Mouse (Mus musculus) T-helper 17 cell (primary cell): ENCODE measurements at regions not wholly inside any gene's neighbourhood (a gene's known extent, or its start where the extent isn't known, plus 50 kb on each side); places are given as distances from the start of the nearest gene placed in this dataset.

Experiments
- in situ Hi-C, 2 experiments: fragments of 300-600 bp; cut with MboI, MseI; formaldehyde crosslinking; loops; 1 replicate in 1 of 2; 2 replicates in 1 of 2; pipeline ENCODE4 v1.15.1; 2025; ENCODE audit warnings: high pct_unique_total_duplicates in 2 of 2

- in situ Hi-C loops, result loop anchor here in 1 of 2 experiments (10.0 kb wide), 1 partner anchor 568 kb away; the partner anchor contains the start of gene Slc4a7
These were observed 165.7 kb downstream of the Lrrc3b start for GRCm38 (mm10) chr14:15273107-15273506.

- in situ Hi-C loops, result loop anchor here in 1 of 2 experiments (10.0 kb wide), 1 partner anchor 568 kb away; the partner anchor contains the start of gene Slc4a7
These were observed 166.4 kb downstream of the Lrrc3b start for GRCm38 (mm10) chr14:15272364-15272763.

- in situ Hi-C loops, result no loop called here
These were observed 172.5 kb downstream of the Lrrc3b start for GRCm38 (mm10) chr14:15266287-15266686.

- in situ Hi-C loops, result no loop called here
These were observed 175.8 kb downstream of the Lrrc3b start for GRCm38 (mm10) chr14:15262996-15263395.

- in situ Hi-C loops, result no loop called here
These were observed 183.1 kb downstream of the Lrrc3b start for GRCm38 (mm10) chr14:15255729-15256128.

GRCm38 (mm10) chr14:15205626-15206025, 233.2 kb downstream of the Lrrc3b start:
- in situ Hi-C loops, result no loop called here

GRCm38 (mm10) chr14:15204284-15204683, 234.5 kb downstream of the Lrrc3b start:
- in situ Hi-C loops, result no loop called here
